Mouse (Mus musculus): ENCODE results near the gene Tjp2. TPM values are rescaled to one million over a fixed set of nuclear protein-coding genes. Genes with fewer than 3 reads are reported as not detected.

Tjp2 gene
- polyA plus RNA-seq, 1 experiment from 2014 or later = 4.9 TPM

GRCm38 (mm10) chr19:24156067-24156455 is 68.8 kb downstream of the Tjp2 start:
- Histone ChIP-seq H3K36me3 (replicated peaks) (no peaks in the 10 kb centered on the region), H3K4me1 (replicated peaks) (0 out of 2 replicates have a peak, but pooled peaks cover 7% of the 10 kb centered on the region), H3K4me2 (no peak overlapping the region), H3K9me3 (replicated peaks) (no peaks in the 10 kb centered on the region), H3K9ac (no peak overlapping the region), H3K27me3 (no peaks in the 10 kb centered on the region), H3K27ac (replicated peaks) (peak overlapping the region; percentile 42), H3K4me3 (replicated peaks) (no peak overlapping the region)
- ATAC-seq (ENCODE audit: insufficient read depth) = 0 out of 2 replicates have a peak, but pooled peaks have one; percentile 9
- 38% methylated on average over 6 of the region's 6 CpGs for WGBS (ENCODE audit: insufficient replicate concordance)

DNA sequence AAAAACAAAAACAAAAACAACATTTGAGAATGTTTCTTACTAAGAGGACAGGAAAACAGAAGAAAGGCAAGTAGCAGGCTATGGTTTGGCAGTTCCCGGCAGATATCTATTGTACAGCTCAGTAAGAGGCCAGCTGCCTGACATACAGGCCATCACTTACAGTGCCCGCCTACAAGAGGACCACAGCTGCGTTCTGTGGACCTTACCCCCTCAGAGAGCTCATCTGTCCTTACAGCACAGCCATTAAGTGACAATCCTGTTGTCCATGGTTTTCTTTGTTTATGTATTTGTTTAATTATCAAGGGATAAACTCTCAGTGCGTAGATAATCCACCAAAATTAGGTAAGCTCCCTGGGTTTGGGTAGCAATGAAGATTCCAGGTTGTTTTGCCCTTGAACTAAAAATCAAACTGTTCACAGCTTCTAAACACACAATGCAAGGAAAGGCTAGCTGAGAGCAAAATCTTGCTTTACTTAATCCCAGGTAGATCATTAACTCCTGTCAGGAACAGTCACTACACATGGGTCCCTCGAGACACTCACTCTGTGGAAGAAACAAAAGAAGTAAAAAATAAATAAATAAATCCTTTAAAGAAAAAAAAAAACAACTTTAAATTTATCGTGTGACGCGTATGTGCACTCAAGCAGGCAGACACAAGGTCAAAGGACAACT is 69.3 kb downstream of the Tjp2 start:
- no peaks in the 10 kb centered on the region for H3K27me3 ChIP-seq
- no peaks in the 10 kb centered on the region for H3K9me3 ChIP-seq (replicated peaks)
- no peak overlapping the region for H3K4me2 ChIP-seq
- peak; percentile 52; the same call in 1 of the 2 replicates for ATAC-seq (ENCODE audit: insufficient read depth)
- H3K27ac ChIP-seq (replicated peaks) = peak overlapping the region; percentile 42
- no peak overlapping the region for H3K4me3 ChIP-seq (replicated peaks)
- 0 out of 2 replicates have a peak, but pooled peaks cover 7% of the 10 kb centered on the region for H3K4me1 ChIP-seq (replicated peaks)
- H3K36me3 ChIP-seq (replicated peaks) = no peaks in the 10 kb centered on the region
- no peak overlapping the region for H3K9ac ChIP-seq
- 52% methylated on average over 8 of the region's 8 CpGs for WGBS (ENCODE audit: insufficient replicate concordance)

GRCm38 (mm10) chr19:24153266-24154023 is 71.4 kb downstream of the Tjp2 start:
- no peak for ATAC-seq (ENCODE audit: insufficient read depth)
- WGBS (ENCODE audit: insufficient replicate concordance) = 39% methylated on average over 9 of the region's 9 CpGs

GRCm38 (mm10) chr19:24144009-24144408 is 80.8 kb downstream of the Tjp2 start:
- Histone ChIP-seq H3K36me3 (replicated peaks) (no peaks in the 10 kb centered on the region), H3K4me3 (replicated peaks) (no peak overlapping the region), H3K27me3 (no peaks in the 10 kb centered on the region), H3K4me2 (no peak overlapping the region), H3K4me1 (replicated peaks) (no peaks in the 10 kb centered on the region), H3K9ac (no peak overlapping the region), H3K9me3 (replicated peaks) (no peaks in the 10 kb centered on the region), H3K27ac (replicated peaks) (no peak overlapping the region)
- 70% methylated on average over 7 of the region's 7 CpGs for WGBS (ENCODE audit: insufficient replicate concordance)
- ATAC-seq (ENCODE audit: insufficient read depth) = no peak

More at GRCm38 (mm10) chr19:24153266-24154023, 71.4 kb downstream of the Tjp2 start:
- Histone ChIP-seq H3K27me3 (no peaks in the 10 kb centered on the region), H3K4me1 (replicated peaks) (0 out of 2 replicates have a peak, but pooled peaks cover 7% of the 10 kb centered on the region), H3K4me3 (replicated peaks) (no peak overlapping the region), H3K9me3 (replicated peaks) (no peaks in the 10 kb centered on the region), H3K36me3 (replicated peaks) (no peaks in the 10 kb centered on the region), H3K27ac (replicated peaks) (no peak overlapping the region), H3K9ac (no peak overlapping the region), H3K4me2 (no peak overlapping the region)

DNA sequence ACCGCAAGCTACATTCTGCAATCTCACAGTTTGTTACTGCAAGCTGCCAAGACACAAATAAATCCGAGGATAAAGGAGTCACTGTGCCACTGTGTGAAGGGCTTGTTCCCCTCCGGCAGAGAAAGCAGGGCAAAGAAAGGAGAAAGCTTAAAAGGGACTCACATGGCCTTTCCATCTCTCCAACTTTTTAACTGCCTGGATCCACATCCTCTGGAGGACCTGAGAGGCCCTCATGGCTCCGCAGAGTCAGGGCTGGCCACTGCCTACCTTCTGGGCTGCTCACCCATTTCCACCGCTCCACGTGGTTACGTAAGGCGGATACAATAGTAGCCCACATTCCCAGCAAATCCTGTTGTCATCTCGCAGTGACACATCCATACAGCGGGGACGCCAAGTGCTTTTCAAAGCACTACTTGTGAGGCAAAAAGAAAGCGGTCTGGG is 82.2 kb downstream of the Tjp2 start:
- H3K4me3 ChIP-seq (replicated peaks) = no peak overlapping the region
- H3K4me2 ChIP-seq = no peak overlapping the region
- 75% methylated on average over 12 of the region's 12 CpGs for WGBS (ENCODE audit: insufficient replicate concordance)
- no peaks in the 10 kb centered on the region for H3K4me1 ChIP-seq (replicated peaks)
- no peak for ATAC-seq (ENCODE audit: insufficient read depth)
- no peak overlapping the region for H3K9ac ChIP-seq
- no peak overlapping the region for H3K27ac ChIP-seq (replicated peaks)
- no peaks in the 10 kb centered on the region for H3K9me3 ChIP-seq (replicated peaks)
- H3K27me3 ChIP-seq = no peaks in the 10 kb centered on the region
- H3K36me3 ChIP-seq (replicated peaks) = no peaks in the 10 kb centered on the region

GRCm38 (mm10) chr19:24140298-24140697 is 84.5 kb downstream of the Tjp2 start:
- Histone ChIP-seq H3K27me3 (no peaks in the 10 kb centered on the region), H3K36me3 (replicated peaks) (no peaks in the 10 kb centered on the region), H3K9me3 (replicated peaks) (no peaks in the 10 kb centered on the region), H3K4me1 (replicated peaks) (no peaks in the 10 kb centered on the region), H3K9ac (no peak overlapping the region), H3K27ac (replicated peaks) (no peak overlapping the region), H3K4me2 (no peak overlapping the region), H3K4me3 (replicated peaks) (no peak overlapping the region)
- WGBS (ENCODE audit: insufficient replicate concordance) = 63% methylated on average over 3 of the region's 3 CpGs
- ATAC-seq (ENCODE audit: insufficient read depth) = no peak

GRCm38 (mm10) chr19:24137392-24137791 is 87.4 kb downstream of the Tjp2 start:
- Histone ChIP-seq H3K9ac (no peak overlapping the region), H3K36me3 (replicated peaks) (no peaks in the 10 kb centered on the region), H3K4me2 (no peak overlapping the region), H3K4me3 (replicated peaks) (no peak overlapping the region), H3K27me3 (no peaks in the 10 kb centered on the region), H3K9me3 (replicated peaks) (no peaks in the 10 kb centered on the region), H3K27ac (replicated peaks) (no peak overlapping the region), H3K4me1 (replicated peaks) (no peaks in the 10 kb centered on the region)
- 60% methylated on average over 4 of the region's 4 CpGs for WGBS (ENCODE audit: insufficient replicate concordance)
- ATAC-seq (ENCODE audit: insufficient read depth) = no peak

DNA sequence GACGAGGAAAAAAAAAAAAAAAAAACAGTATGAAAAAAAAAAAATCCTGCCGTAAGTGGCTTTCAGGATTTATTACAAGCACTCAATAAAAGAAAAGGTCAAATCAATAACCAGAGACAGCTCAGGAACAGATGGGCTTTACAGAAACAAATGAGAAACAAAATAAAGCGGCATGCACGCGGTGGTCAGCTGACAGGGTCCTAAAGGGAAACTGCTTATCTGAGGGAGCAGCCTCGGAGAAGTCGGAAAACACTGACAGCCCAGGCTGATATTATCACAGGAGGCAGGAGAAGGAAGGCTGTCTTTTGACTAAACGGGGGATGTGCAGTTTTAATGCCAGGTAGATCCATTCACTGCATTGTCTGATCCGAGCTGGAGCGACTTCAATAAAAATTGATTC is 89.8 kb downstream of the Tjp2 start:
- H3K9ac ChIP-seq = no peak overlapping the region
- H3K4me3 ChIP-seq (replicated peaks) = no peak overlapping the region
- WGBS (ENCODE audit: insufficient replicate concordance) = 12% methylated on average over 10 of the region's 10 CpGs

DNA sequence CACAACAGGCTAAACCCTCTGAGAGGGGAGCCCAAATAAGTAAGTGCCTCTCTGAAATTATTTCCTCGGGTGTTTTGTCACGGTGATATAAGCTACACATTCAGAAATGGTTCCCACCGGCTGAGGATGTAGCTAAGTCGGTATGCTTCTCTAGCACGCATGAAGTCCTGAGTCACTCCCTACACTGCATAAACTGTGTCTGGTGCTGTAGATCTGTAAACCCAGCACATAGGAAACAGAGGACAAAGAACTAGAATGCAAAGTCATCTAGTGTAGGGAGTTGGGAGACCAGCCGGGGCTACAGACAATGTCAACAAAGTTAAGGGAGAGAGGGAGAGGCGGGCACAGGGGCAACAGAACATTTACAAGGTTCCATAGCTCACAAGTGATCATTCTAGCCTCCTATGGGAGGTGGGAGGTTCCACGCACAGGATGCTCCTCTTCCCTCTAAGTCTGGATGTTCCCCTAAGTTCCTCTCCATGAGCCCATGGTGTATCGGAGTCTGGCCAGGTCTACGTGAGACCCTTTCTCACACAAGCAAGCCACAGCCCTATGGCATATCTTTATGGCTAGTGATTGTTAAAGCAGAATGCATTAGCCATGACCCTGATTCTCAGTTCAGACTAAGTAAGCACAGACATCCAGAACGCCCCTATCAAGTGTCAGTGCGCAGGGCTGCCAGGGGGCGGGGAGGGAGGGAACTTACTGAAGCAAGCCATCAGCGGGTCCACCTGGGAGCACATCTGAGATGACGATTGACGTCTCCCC is 90.5 kb downstream of the Tjp2 start:
- no peak overlapping the region for H3K27ac ChIP-seq (replicated peaks)
- peak overlapping the region; percentile 32; the same call in 1 of the 2 replicates for H3K4me2 ChIP-seq
- no peak for ATAC-seq (ENCODE audit: insufficient read depth)
- peaks cover 12% of the 10 kb centered on the region; the same call in 1 of the 2 replicates for H3K36me3 ChIP-seq (replicated peaks)
- H3K4me3 ChIP-seq (replicated peaks) = no peak overlapping the region
- no peak overlapping the region for H3K9ac ChIP-seq
- no peaks in the 10 kb centered on the region for H3K9me3 ChIP-seq (replicated peaks)
- H3K4me1 ChIP-seq (replicated peaks) = no peaks in the 10 kb centered on the region
- no peaks in the 10 kb centered on the region for H3K27me3 ChIP-seq
- 57% methylated on average over 16 of the region's 16 CpGs for WGBS (ENCODE audit: insufficient replicate concordance)

More for the DNA sequence above, 89.8 kb downstream of the Tjp2 start:
- Histone ChIP-seq H3K4me1 (replicated peaks) (no peaks in the 10 kb centered on the region), H3K36me3 (replicated peaks) (peaks cover 12% of the 10 kb centered on the region; the same call in 1 of the 2 replicates), H3K4me2 (peak overlapping the region; percentile 32), H3K27ac (replicated peaks) (no peak overlapping the region), H3K27me3 (no peaks in the 10 kb centered on the region), H3K9me3 (replicated peaks) (no peaks in the 10 kb centered on the region)
- no peak for ATAC-seq (ENCODE audit: insufficient read depth)

- WGBS (ENCODE audit: insufficient replicate concordance) = 75% methylated on average over 8 of the region's 8 CpGs
- Histone ChIP-seq H3K4me1 (replicated peaks) (no peaks in the 10 kb centered on the region), H3K36me3 (replicated peaks) (0 out of 2 replicates have a peak, but pooled peaks cover 6% of the 10 kb centered on the region), H3K27me3 (no peaks in the 10 kb centered on the region), H3K4me3 (replicated peaks) (no peak overlapping the region), H3K27ac (replicated peaks) (no peak overlapping the region), H3K9ac (no peak overlapping the region), H3K9me3 (replicated peaks) (no peaks in the 10 kb centered on the region), H3K4me2 (no peak overlapping the region)
- no peak for ATAC-seq (ENCODE audit: insufficient read depth)
Observed at GRCm38 (mm10) chr19:24123534-24124290, 101.1 kb downstream of the Tjp2 start.
